8 mouse cellular contexts compared by ENCODE assay signal in the genomic region with DNA sequence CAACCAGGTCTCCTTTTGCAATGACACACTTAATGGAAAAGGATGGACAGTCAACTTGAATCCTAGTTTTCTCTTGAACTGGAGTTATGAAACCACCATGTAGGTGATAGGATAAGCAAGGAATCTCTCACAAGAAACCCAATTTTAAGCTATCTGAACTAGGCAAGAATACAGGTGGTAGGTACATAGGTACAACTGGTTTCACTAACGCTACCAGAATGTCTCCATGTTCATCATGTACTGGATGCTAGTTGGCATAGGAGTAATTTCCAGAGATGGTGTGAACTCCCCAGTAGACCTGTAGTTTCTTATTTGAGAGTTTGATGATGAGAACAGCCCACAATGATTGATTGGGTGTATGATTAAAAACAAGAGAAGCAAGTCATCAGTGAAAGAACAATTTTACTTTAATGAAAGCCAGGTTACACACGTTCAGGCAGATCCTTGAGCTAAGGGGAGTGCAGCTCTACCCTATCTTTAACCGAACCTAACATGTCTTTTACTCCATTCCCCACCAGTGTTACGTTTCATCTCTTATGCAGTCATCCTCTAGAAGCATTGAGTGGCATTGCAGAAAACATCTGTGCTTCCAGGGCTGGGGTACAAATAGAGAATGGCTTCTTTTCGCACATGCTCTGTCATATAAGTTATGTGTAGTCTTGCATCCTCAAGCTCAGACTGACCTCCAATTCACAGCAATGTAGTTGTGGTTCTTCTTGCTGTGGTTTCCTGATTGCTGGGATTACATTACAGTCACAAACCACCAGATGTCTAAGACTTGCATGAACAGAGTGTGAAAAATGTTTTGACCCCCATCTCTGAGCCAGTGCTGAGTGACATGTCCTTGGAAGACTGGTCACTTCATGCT. TPM values are rescaled to one million over a fixed set of nuclear protein-coding genes. Genes with fewer than 3 reads are reported as not detected.
DNase-seq lines count a peak whose midpoint lies in the region; ATAC-seq lines count a peak whose summit lies in the region.

No protein-coding gene starts in this region.

- ATAC-seq in heart, embryonic 16.5 days (replicated peaks; ENCODE audit: extremely low read depth, insufficient read depth, low FRiP score) = no peak

- H3K4me2 ChIP-seq in heart, embryonic 16.5 days (ENCODE audit: low read depth, low read length) = peak overlapping the region; percentile 89

- H3K27me3 ChIP-seq in heart, embryonic 10.5 days (ENCODE audit: insufficient read depth, poor library complexity, severe bottlenecking) = no peaks in the 10 kb centered on the region
- no peaks in the 10 kb centered on the region for H3K27me3 ChIP-seq in heart, embryonic 16.5 days (ENCODE audit: control insufficient read depth, insufficient read depth, low read length)
- no peaks in the 10 kb centered on the region for H3K27me3 ChIP-seq in midbrain, embryonic 10.5 days (ENCODE audit: low read depth, poor library complexity, severe bottlenecking)

- peaks cover 11% of the 10 kb centered on the region; the same call in 1 of the 2 replicates for H3K4me1 ChIP-seq in heart, embryonic 10.5 days
- peaks cover 28% of the 10 kb centered on the region for H3K4me1 ChIP-seq in heart, embryonic 16.5 days (ENCODE audit: control insufficient read depth, insufficient read depth, low read length)
- H3K4me1 ChIP-seq in midbrain, embryonic 10.5 days = peaks cover 34% of the 10 kb centered on the region

- H3K9ac ChIP-seq in heart, embryonic 16.5 days (ENCODE audit: low read length) = peak overlapping the region; percentile 94

- peak overlapping the region; percentile 99; the same call in 1 of the 2 replicates for H3K27ac ChIP-seq in heart, embryonic 10.5 days
- peak overlapping the region; percentile 96 for H3K27ac ChIP-seq in heart, embryonic 16.5 days (ENCODE audit: low read length)
- peak overlapping the region; percentile 100; the same call in 1 of the 2 replicates for H3K27ac ChIP-seq in midbrain, embryonic 10.5 days (replicated peaks)

- peak overlapping the region; percentile 71 for H3K4me3 ChIP-seq in heart, embryonic 10.5 days
- H3K4me3 ChIP-seq in heart, embryonic 16.5 days (ENCODE audit: low read length) = peak overlapping the region; percentile 85
- peak overlapping the region; percentile 69 for H3K4me3 ChIP-seq in midbrain, embryonic 10.5 days

- DNase-seq in heart, embryonic 10.5 days (ENCODE audit: low spot score) = no peak
- DNase-seq in heart, postnatal 36 days = no peak
- DNase-seq in R1 (ENCODE audit: low read depth, low spot score) = peak; percentile 36
- DNase-seq in midbrain, embryonic 10.5 days (ENCODE audit: low spot score) = peak; percentile 14
- no peak for DNase-seq in urinary bladder, adult 2 months (ENCODE audit: low spot score)
- no peak for DNase-seq in adrenal gland, postnatal 36 days
- DNase-seq in testis, postnatal 10 days (ENCODE audit: low spot score) = no peak

- peaks cover 55% of the 10 kb centered on the region for H3K36me3 ChIP-seq in heart, embryonic 10.5 days
- peaks cover 29% of the 10 kb centered on the region for H3K36me3 ChIP-seq in heart, embryonic 16.5 days (ENCODE audit: control insufficient read depth, insufficient read depth)
- peaks cover 59% of the 10 kb centered on the region for H3K36me3 ChIP-seq in midbrain, embryonic 10.5 days

- no peaks in the 10 kb centered on the region for H3K9me3 ChIP-seq in heart, embryonic 10.5 days
- no peaks in the 10 kb centered on the region for H3K9me3 ChIP-seq in heart, embryonic 16.5 days (replicated peaks; ENCODE audit: control insufficient read depth, low read length)
- H3K9me3 ChIP-seq in midbrain, embryonic 10.5 days (replicated peaks) = no peaks in the 10 kb centered on the region

- WGBS in heart, embryonic 10.5 days = 49% methylated on average over 5 of the region's 5 CpGs
- 28% methylated on average over 5 of the region's 5 CpGs for WGBS in heart, embryonic 16.5 days
- WGBS in midbrain, embryonic 10.5 days = 57% methylated on average over 5 of the region's 5 CpGs

- intact Hi-C loops in heart, postnatal 36 days (cut with DNase I) = no loop called here

RNA-seq across cellular contexts. Expression of gene Cox20, which starts 2.0 kb away (rescaled TPM):
- polyA plus RNA-seq in heart, embryonic 10.5 days (2016; fragmentation: Nextera tagmentation; extraction: Ambion mirVana) = 112 and 129 TPM in 2 replicates
- total RNA-seq in heart, postnatal 36 days (2021) = 100 to 1,000 TPM; 105 to 109 TPM
- 268 and 273 TPM in 2 replicates for polyA plus RNA-seq in heart, embryonic 16.5 days (2015; fragmentation: Nextera tagmentation; extraction: Ambion mirVana)
- 96.1 and 103 TPM in 2 replicates for polyA plus RNA-seq in midbrain, embryonic 10.5 days (2016; fragmentation: Nextera tagmentation; extraction: Ambion mirVana)
- polyA plus RNA-seq in urinary bladder, adult 2 months (2012; rRNA removed) = 77.2 and 84.8 TPM in 2 replicates
- total RNA-seq in adrenal gland, postnatal 36 days (2021) = 100 to 1,000 TPM in 1 of 2 experiments, 10 to 100 TPM in 1; 79.2 to 103 TPM

RNA-seq across cellular contexts. Expression of gene Hnrnpu, which starts 16.6 kb away (rescaled TPM):
- polyA plus RNA-seq in heart, embryonic 10.5 days (2016; fragmentation: Nextera tagmentation; extraction: Ambion mirVana) = 296 and 533 TPM in 2 replicates
- 100 to 1,000 TPM; 167 to 200 TPM for total RNA-seq in heart, postnatal 36 days (2021)
- polyA plus RNA-seq in heart, embryonic 16.5 days (2015; fragmentation: Nextera tagmentation; extraction: Ambion mirVana) = 192 and 219 TPM in 2 replicates
- polyA plus RNA-seq in midbrain, embryonic 10.5 days (2016; fragmentation: Nextera tagmentation; extraction: Ambion mirVana) = 440 and 471 TPM in 2 replicates
- polyA plus RNA-seq in urinary bladder, adult 2 months (2012; rRNA removed) = 207 and 224 TPM in 2 replicates
- total RNA-seq in adrenal gland, postnatal 36 days (2021) = 100 to 1,000 TPM; 340 to 387 TPM

Comparison
In these comparisons a context has a peak if more than half of its experiments do, and no peak if none do; other contexts are left out.
1. DNase-seq: peak in R1 (single experiment) and midbrain, embryonic 10.5 days (single experiment); none in heart, embryonic 10.5 days (single experiment), heart, postnatal 36 days (0 of 2), urinary bladder, adult 2 months (single experiment), adrenal gland, postnatal 36 days (0 of 2) and testis, postnatal 10 days (single experiment).
2. Peak in every context shown above with its lines, with median percentiles within 50 percentile points of each other: H3K27ac ChIP-seq and H3K4me3 ChIP-seq.